Mouse (Mus musculus) kidney, adult 2 months (tissue): ENCODE measurements around the gene Cemip2.

Experiments used
- CTCF ChIP-seq: fragments of 200-500 bp; conservative IDR thresholded peaks from 2 replicates; pipeline ENCODE4 v1.5.1; 2011; ENCODE audit warnings: low read depth, mild to moderate bottlenecking, control low read depth, low read length, moderate library complexity, mixed read lengths; ENCODE audit not compliant: insufficient read depth, insufficient read length
- POLR2A ChIP-seq: fragments of 200-500 bp; IDR thresholded peaks from one replicate; pipeline ENCODE4 v1.6.1; 2011; ENCODE audit warnings: low read depth, low read length, control low read depth

- no peak for TF ChIP-seq POLR2A
- no peak for TF ChIP-seq CTCF
Measured at GRCm38 (mm10) chr19:21731887-21732286, 46.3 kb upstream of the Cemip2 start.
